Mouse (Mus musculus) ES-E14 (cell line): Measurements from ENCODE around the gene Vsnl1.

Source experiments
- CHD2 ChIP-seq: IDR thresholded peaks from 2 replicates; pipeline ENCODE4 v1.6.1; 2014; ENCODE audit warnings: mild to moderate bottlenecking, low read depth, low read length, inconsistent platforms
- MAFK ChIP-seq: IDR thresholded peaks from 2 replicates; pipeline ENCODE4 v1.6.1; 2014; ENCODE audit warnings: mild to moderate bottlenecking, low read depth, low read length, inconsistent platforms; ENCODE audit not compliant: insufficient read depth

- TF ChIP-seq CHD2, result no peak
- no peak for TF ChIP-seq MAFK
Measured at GRCm38 (mm10) chr12:11379396-11379795, 57.0 kb downstream of the Vsnl1 start.
